Mouse (Mus musculus) cerebellum, postnatal 10 days (tissue): Measurements from ENCODE around the gene Rhbdf1.
"Not testable (repeated sequence)": the region's sequence is repeated elsewhere in the genome, so short reads cannot be mapped to it uniquely, and the experiment has no call there.

Experiments used
- DNase-seq, 2 experiments: peaks; one replicate each; pipeline ENCODE4 v3.0.0; 2021; ENCODE audit warnings: mixed read lengths in 2 of 2

The Rhbdf1 gene

GRCm38 (mm10) chr11:32220607-32221224, 1.4 kb downstream of the Rhbdf1 start:
- peak in 1 of 2 experiments; percentile 44 for DNase-seq

DNA sequence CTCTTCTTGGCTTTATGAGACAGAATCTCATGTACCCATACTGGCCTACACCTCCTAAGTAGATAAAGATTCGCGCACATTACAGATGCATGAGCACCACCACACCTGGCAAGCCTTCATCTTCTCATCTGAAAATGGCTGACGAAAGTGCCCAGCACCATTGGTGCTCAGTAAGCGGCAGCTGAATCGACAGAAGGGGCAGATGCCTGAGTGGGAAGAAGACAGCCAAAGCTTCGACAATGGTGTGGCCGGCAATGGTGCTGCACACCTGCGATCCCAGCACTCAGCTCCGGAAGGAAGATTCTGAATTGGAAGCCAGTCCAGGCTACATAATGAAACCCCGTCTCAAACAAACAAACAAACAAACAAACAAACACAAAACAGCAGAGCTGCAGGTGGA, 2.8 kb downstream of the Rhbdf1 start:
- DNase-seq, result peak in 1 of 2 experiments; percentile 27

GRCm38 (mm10) chr11:32218501-32219050, 3.5 kb downstream of the Rhbdf1 start:
- DNase-seq, result peak; percentile 46 to 59

DNA sequence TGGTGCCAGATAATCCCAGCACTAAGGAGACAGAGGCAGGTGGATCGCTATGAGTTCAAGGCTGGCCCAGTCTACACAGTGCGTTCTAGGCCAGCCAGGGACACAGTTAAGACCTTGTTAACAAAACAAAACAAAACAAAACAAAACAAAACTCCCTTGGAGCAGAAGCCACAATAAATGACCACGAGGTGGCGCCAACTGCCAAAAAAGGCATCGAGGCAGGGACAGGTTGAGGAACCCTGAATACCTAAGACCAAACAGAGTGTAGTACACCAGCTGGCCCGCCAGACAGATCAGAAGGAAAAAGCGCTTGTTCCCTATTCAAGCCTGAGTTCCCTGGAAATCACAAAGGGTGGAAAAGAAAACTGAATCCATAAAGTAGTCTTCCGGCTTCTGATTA, 5.2 kb downstream of the Rhbdf1 start:
- peak; percentile 89 to 93 for DNase-seq

DNA sequence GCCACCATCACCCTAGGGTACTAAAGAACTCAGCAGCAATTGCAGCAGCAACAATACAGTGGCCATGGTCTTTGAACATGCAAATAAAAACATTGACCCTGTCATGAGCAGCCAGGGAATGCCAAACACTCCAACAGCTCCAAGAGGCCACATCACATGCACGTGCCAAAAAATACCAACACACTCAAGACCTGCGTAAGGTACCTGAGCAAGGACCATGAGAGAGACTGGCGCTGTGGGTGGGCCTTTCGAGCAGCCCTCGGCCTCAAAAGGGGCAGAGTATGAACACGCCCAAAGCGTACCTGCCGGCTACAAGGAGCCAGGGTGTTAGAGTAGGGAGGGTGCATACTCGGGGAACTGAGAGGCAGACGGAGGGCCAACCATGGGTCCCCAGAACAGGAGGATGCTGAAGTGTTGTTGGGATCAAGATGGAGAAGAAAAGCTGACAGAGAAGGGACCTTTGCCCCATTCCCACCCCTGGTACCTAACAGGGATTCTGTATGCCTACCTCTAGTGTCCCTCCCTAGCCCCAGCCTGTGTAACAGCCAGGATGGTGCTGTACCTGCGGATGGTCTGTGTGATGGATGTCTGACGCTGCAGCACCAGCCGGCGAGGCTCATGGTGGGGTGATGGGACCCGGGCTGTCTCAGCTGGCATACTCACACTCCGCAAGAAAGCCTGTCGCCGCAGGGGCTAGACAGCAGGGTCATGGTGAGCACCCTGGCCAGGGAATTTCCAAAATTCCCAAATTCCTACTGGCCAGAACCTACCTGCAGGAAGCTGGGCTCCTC, 6.5 kb downstream of the Rhbdf1 start:
- DNase-seq, result no peak

GRCm38 (mm10) chr11:32210623-32211022, 11.5 kb downstream of the Rhbdf1 start:
- DNase-seq, result no peak

DNA sequence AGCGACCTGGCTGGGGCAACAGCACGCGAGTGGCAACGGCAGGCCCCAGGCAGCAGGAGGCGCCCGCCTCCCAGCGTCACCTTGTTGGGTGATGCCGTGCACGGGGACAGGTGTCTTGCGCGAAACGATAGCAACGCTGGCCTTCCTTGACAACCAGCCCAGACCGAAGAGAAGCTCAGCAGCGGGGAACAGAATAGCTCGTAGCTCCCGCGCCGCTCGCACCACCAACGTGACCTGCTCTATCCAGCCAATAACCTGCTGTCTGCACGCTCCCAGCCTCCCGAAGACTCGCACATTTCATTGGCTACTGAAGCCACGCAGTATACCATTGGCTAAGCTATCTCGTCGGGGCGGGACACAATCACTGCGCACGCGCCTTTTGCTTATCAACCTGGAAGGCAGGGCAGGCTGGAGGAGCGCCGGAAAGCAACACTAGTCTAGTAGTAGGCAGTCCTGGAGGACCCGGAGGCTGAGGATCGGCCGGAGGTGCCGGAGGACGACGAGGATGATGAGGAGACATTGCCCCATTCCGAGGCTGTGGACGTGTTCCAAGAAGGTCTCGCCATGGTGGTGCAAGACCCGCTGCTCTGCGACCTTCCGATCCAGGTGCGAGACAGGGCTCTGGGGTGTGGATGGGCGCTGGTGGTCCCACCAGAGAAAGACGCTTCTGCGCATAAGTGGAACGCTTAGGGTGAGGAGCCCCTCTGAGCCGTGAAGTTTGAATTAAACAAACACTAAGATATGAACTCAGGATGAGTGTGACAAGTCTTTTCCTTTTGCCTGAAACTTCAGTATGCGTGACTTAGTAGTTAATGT, 16.8 kb downstream of the Rhbdf1 start, which contains the start of gene Snrnp25:
Snrnp25 (plus strand) TSS at position 358 of the 816 bp plus-strand sequence.
- DNase-seq, result peak; percentile 96 to 97

- no peak for DNase-seq
These were observed 20.0 kb downstream of the Rhbdf1 start for GRCm38 (mm10) chr11:32201922-32202685.

DNA sequence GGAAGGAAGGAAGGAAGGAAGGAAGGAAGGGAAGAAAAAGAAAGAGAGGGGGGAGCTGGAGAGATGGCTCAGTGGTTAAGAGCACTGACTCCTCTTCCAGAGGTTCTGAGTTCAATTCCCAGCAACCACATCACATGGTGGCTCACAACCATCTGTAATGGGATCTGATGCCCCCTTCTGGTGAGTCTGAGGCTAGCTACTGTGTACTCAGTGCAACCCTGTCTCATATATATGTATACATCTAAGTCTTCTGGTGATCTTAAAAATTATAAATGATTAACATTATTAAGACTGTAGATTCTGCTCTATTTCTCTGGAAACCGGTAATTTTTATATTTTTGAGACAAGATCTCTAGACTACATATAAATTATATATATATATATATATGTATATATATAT, 21.1 kb downstream of the Rhbdf1 start:
- DNase-seq, result not testable (repeated sequence)

GRCm38 (mm10) chr11:32200075-32200601, 22.0 kb downstream of the Rhbdf1 start, which contains the start of gene Il9r:
Gene Il9r (minus strand): TSS chr11:32200279.
- no peak for DNase-seq

DNA sequence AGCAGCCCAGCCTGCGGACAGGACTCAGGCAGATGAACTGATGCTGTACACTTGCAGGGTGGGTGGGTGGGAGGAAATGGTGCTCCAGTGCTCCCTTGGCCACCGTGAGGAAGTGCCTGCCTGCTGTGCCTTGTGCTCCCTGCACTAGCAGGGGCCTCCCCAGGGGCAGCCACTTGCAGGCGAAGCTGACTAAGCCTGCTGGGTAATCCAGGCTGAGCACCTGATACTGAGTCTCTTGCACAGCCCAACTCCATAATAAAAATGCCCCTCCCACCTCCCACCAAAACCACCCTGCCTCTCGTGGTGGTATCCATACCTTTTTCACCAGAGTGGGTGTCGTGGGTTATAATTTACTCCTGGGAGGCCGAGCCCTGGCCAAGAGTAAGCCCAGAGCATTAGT, 22.9 kb downstream of the Rhbdf1 start:
- no peak for DNase-seq

DNA sequence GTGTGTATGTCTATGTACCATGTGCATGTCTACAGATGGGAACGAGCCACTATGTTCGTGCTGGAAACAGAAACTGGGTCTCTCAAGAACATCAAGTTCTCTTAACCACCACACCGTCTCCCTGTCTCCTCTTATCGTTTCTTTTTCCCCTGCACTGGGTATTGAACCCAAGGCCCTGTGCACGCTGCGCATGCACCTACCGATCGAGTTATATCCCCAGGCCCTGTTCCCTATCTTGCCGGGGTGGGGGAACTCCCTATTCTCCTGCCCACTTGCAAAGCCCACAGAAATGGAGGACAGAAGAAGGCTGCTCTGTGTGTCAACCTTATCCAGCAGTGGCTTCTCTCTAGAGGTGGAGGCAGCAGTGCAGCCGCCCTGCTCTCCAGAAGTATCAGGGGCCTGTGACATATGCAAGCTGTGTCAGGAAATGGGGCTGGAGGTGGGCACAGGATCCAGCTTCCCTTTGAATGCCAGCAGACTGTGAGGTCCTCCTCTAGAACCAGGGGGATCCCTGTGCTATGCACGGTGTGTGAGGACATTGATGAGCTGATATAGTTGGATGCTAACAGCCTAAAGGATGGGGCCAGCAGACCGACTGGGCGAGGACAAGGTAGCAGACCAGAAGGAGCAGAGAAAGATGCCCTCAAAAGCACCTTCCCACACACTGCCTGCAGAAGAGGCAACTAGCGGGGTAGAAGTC, 23.7 kb downstream of the Rhbdf1 start:
- no peak for DNase-seq

- no peak for DNase-seq
These were observed 24.3 kb downstream of the Rhbdf1 start for GRCm38 (mm10) chr11:32197766-32198165.

GRCm38 (mm10) chr11:32196727-32197126, 25.4 kb downstream of the Rhbdf1 start:
- no peak for DNase-seq

GRCm38 (mm10) chr11:32195867-32196540, 26.1 kb downstream of the Rhbdf1 start:
- DNase-seq, result no peak

DNA sequence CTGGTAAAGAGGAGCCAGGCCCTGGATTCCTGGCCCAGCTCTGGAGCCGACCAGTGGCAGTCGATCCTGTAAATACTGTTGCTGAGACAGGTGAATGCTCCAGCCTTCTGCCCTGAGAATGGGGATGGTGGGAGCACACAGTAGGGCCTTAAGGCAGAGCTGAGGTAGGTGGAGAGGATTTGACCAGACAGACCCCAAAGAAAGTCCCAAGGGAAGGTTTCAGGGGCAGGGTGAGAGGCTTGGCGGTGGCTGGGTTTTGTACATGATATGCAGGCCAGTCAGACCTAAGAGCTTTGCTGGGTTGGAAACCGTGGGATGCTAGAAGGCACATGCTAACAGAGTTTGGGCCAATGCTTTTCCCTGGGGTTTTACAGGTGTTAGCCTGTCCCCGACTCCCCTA, 27.5 kb downstream of the Rhbdf1 start:
- no peak for DNase-seq

DNA sequence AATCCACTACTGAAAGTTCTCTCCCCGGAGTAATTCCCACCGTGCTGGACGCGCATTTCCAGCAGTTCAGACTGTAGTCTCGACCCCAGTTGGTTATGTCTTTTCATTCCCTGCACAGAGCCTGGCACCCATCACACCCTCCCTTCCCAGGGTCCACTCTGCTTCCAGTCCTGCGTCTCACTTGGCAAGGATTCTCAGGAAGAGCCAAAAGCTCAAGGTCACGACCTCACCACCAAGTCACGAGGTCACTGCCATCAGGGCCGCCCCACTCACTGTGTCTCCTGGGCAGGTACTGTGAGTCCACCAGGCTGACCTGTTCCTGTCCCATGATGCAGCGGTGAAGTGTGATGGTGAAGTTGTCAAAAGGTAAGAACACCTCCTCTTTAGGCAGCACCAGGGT, 28.0 kb downstream of the Rhbdf1 start:
- DNase-seq, result no peak

DNA sequence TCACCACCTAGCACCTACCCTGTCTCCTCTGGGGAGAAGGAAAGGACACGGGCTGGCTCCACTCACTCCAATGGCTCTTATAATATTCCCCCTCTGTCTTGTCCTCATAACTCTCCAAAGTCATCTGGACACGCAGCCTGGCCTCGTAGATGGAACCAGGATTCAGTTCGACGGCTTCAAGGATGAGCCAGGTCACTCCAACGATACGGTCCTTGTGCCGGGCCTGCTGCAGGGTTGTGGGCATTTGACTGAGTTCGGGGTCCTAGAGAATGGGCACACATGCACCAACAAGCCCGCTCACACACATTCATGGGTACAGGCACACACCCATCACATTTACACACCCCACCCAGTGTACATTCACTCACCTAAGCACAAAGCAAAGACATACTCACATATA, 28.9 kb downstream of the Rhbdf1 start:
- DNase-seq, result no peak

DNA sequence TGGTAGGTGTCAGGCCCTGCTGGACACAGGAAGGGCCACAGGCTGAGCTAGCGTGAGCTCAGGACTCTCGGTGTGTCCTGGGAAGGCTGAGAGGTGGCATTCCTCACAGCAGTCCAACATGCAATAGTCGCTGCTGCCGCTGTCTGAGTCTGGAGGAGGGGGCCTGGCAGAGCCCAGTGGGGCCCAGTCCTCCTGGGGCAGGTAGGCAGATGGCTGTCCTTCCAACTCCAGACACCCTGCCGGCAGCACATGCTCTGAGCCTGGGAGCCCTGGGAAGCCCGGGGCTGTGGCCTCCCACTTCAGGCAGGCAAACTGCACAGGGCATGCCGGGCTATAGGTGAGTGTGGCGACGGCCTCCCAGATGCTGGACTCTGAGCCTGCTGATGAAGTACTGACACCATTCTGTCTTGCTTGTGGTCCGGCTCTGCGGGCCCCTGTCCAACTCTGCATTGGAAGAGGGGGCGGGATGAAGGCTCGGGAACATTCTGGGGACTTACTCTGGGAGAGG, 31.4 kb downstream of the Rhbdf1 start:
- DNase-seq, result peak; percentile 26 to 29

DNA sequence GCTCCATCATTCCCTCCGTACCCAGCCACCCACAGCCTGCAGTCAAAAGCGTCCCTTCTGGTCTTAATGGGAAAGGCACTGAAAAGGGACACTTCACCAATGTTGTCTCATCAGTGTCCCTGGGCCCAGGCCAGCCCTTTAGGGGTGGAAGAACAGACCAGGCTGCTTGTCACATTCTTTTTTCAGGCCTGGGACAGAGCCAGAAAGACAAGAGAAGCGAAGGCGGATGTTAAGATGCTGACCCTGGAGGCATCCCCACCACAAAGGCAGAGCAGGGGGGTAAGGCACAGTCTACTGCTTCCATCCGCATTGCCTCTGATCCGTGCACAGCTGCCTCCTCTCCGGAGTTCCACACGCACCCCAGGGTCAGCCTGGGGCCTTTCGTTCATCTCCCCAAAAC, 32.0 kb downstream of the Rhbdf1 start:
- DNase-seq, result peak; percentile 40 to 47

DNA sequence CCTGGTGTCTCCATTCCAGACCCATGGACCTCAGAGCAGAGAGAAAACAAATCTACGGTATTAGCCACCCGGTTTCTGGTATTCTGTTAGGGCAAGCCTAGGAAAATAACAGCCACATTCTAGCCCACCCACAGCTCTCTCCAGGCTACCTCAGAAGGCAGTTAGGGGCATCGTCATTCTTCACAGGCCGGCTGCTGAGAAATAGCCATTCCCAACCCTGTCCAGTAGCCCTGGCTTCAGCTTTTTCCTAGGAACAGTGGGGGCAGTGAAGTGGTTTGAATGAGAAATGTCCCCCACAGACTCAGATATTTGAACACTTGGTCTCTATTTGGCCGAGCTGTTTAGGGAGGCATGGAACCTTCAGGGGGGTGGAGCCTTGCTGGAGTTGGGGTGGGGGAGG, 32.7 kb downstream of the Rhbdf1 start:
- DNase-seq, result no peak
